Mouse (Mus musculus) stomach, embryonic 16.5 days (tissue): Measurements from ENCODE around the gene Emilin3. TPM values are rescaled to one million over a fixed set of nuclear protein-coding genes. Genes with fewer than 3 reads are reported as not detected.

Experiments used
- ATAC-seq: fragments of 200-750 bp; cut with Nextera tagmentation; 2 replicates; pipeline ENCODE4 v1.8.0; 2017; ENCODE audit warnings: moderate number of reproducible peaks, moderate TSS enrichment; ENCODE audit not compliant: insufficient read depth, low FRiP score
- H3K27ac ChIP-seq: fragments of 300-500 bp; sonication (generic); 2 replicates; pipeline ENCODE4 v1.5.1; 2014; ENCODE audit warnings: low read length
- H3K27me3 ChIP-seq: fragments of 300-500 bp; sonication (generic); 2 replicates; pipeline ENCODE4 v1.6.1; 2014; ENCODE audit warnings: low read length, control low read depth, mixed read lengths; ENCODE audit not compliant: control insufficient read depth, insufficient read depth
- H3K36me3 ChIP-seq: fragments of 300-500 bp; sonication (generic); 2 replicates; pipeline ENCODE4 v1.6.1; 2014; ENCODE audit warnings: low read length; ENCODE audit not compliant: control insufficient read depth, insufficient read depth
- H3K4me1 ChIP-seq: fragments of 300-500 bp; sonication (generic); 2 replicates; pipeline ENCODE4 v1.6.1; 2014; ENCODE audit warnings: low read length, control low read depth, mixed read lengths; ENCODE audit not compliant: control insufficient read depth, insufficient read depth
- H3K4me2 ChIP-seq: fragments of 300-500 bp; sonication (generic); 2 replicates; pipeline ENCODE4 v1.6.1; 2014; ENCODE audit warnings: low read depth, low read length, mixed read lengths
- H3K4me3 ChIP-seq: fragments of 300-500 bp; sonication (generic); replicated peaks from 2 replicates; pipeline ENCODE4 v1.5.1; 2014; ENCODE audit warnings: mild to moderate bottlenecking, low read length
- H3K9ac ChIP-seq: fragments of 300-500 bp; sonication (generic); 2 replicates; pipeline ENCODE4 v1.6.1; 2014; ENCODE audit warnings: low read length
- H3K9me3 ChIP-seq: fragments of 300-500 bp; sonication (generic); replicated peaks from 2 replicates; pipeline ENCODE4 v1.6.1; 2016; ENCODE audit warnings: low read length, control low read depth; ENCODE audit not compliant: control insufficient read depth
- WGBS: fragments of 180-500 bp; shearing (Covaris S2); extraction: QIAGEN DNeasy Blood & Tissue Kit; methylation state at CpG from one replicate; pipeline ENCODE4 v1.1.7; 2014; 5-methylcytosine and 5-hydroxymethylcytosine counted together
- polyA plus RNA-seq: library from polyadenylated mRNA; unstranded; fragments of >200 nt; fragmentation: Nextera tagmentation; extraction: Ambion mirVana; gene quantifications from 2 replicates; pipeline ENCODE4 v1.2.1, GENCODE M21; 2015

Gene Emilin3
- polyA plus RNA-seq, 1 experiment from 2014 or later: 25.3 TPM

DNA sequence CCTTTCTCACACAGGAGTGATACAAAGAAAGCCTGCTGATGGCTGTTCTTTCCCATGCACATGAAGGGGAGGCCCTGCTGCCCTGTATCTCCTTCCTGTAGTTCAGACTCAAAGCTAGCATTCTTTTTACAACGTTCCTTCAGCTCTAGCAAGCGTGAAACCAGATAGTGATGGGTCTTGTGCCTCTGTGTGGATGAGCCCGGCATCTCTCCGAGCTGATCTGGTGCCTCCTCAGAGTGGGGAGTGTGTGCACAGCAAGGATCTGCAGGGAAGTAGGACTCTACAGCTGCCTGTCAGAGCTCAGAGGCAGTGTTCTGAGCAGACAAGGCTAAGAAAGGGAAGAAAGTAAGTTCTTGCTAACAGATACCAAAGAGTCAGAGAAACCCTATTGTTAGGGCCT is 39.5 kb upstream of the Emilin3 start:
- Histone ChIP-seq H3K4me1 (no peaks in the 10 kb centered on the region), H3K4me3 (no peak overlapping the region), H3K27ac (no peak overlapping the region), H3K9me3 (no peaks in the 10 kb centered on the region), H3K27me3 (no peaks in the 10 kb centered on the region), H3K4me2 (no peak overlapping the region), H3K36me3 (peaks cover 6% of the 10 kb centered on the region), H3K9ac (no peak overlapping the region)
- 81% methylated on average over 4 of the region's 4 CpGs for WGBS
- no peak for ATAC-seq

DNA sequence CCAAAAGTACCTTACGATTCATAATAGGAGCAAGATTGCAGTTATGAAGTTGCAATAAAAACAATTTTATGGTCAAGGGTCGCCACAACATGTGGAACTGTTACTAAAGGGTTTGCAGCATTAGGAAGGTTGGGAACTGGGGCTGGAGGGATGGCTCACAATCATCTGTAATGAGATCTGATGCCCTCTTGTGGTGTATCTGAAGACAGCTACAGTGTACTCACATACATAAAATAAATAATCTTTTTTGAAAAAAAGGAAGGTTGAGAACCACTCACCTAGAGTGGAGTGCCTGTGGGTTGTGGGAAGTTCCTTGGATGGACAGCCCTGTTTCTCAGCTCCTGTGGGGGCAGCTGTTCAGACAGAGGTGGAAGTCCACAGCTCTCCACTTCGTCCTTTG is 30.3 kb upstream of the Emilin3 start:
- Histone ChIP-seq H3K36me3 (0 out of 2 replicates have a peak, but pooled peaks cover 4% of the 10 kb centered on the region), H3K9me3 (no peaks in the 10 kb centered on the region), H3K4me2 (no peak overlapping the region), H3K4me3 (no peak overlapping the region), H3K4me1 (peaks cover 4% of the 10 kb centered on the region; the same call in 1 of the 2 replicates), H3K9ac (no peak overlapping the region), H3K27me3 (no peaks in the 10 kb centered on the region), H3K27ac (no peak overlapping the region)
- no peak for ATAC-seq
- WGBS: 65% methylated on average over 3 of the region's 3 CpGs

DNA sequence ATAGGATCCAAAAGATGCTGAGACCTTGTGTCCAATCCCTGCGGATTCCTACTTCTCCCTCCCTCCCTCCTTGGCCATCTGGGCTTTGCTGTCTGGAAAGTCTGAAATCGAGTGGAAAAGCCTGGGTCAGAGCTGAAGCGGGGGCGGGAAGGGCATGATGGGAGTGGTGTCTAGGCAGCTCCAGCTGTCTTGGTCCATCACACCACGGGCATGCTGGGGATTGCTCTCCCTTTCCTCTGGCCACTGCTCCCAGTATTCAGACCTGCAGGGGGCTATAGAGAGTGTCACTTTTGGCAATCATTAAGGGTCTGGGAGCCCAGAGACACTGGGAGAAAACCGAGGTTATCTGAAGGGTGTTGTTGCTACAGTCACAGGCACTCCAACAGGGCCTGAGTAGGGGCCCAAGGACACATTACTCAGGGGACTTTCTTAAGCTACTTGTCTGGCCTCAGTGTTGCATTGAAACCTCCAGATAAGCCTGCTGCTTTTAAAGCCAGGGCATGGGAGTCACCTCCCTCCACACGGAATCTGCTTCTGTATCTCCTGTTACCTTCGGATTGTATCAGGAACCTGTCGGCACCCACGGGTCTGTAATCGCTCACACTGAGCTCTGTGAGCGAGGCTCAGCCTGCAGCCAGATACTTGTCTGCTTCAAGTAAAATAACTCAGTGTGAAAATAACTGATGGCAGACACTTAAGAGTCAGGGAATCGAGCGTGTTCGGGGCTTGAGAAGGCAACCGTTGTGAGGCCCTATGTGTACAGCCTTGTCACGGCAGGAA is 29.0 kb upstream of the Emilin3 start:
- no peak overlapping the region for H3K27ac ChIP-seq
- H3K4me1 ChIP-seq: peaks cover 4% of the 10 kb centered on the region; the same call in 1 of the 2 replicates
- WGBS: 55% methylated on average over 17 of the region's 17 CpGs
- H3K27me3 ChIP-seq: no peaks in the 10 kb centered on the region
- no peak for ATAC-seq
- H3K4me3 ChIP-seq: no peak overlapping the region
- H3K36me3 ChIP-seq: 0 out of 2 replicates have a peak, but pooled peaks cover 4% of the 10 kb centered on the region
- H3K9me3 ChIP-seq: no peaks in the 10 kb centered on the region
- no peak overlapping the region for H3K9ac ChIP-seq
- H3K4me2 ChIP-seq: no peak overlapping the region

DNA sequence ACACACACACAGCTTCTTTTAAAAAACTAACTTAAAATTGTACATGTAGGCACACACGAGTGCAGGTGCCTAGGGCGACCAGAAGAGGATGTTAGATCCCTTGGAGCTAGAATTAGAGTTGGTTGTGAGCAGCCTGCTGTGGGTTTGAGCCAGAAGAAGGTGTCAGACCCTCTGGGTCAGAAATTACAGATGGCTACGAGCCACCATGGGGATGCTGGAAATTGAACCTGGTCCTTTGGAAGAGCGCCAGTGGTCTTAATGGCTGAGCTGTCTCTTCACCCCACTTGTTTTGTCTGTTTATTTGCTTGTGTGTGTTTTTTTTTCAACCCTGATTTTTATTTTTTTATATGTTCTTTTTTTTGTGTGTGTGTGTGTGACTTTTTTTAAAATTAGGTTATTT is 22.3 kb upstream of the Emilin3 start:
- WGBS: 76% methylated on average over 4 of the region's 4 CpGs
- Histone ChIP-seq H3K27me3 (no peaks in the 10 kb centered on the region), H3K4me2 (no peak overlapping the region), H3K9me3 (0 out of 2 replicates have a peak, but pooled peaks cover 4% of the 10 kb centered on the region), H3K36me3 (no peaks in the 10 kb centered on the region), H3K4me1 (0 out of 2 replicates have a peak, but pooled peaks cover 6% of the 10 kb centered on the region), H3K9ac (no peak overlapping the region), H3K4me3 (no peak overlapping the region), H3K27ac (no peak overlapping the region)
- no peak for ATAC-seq

DNA sequence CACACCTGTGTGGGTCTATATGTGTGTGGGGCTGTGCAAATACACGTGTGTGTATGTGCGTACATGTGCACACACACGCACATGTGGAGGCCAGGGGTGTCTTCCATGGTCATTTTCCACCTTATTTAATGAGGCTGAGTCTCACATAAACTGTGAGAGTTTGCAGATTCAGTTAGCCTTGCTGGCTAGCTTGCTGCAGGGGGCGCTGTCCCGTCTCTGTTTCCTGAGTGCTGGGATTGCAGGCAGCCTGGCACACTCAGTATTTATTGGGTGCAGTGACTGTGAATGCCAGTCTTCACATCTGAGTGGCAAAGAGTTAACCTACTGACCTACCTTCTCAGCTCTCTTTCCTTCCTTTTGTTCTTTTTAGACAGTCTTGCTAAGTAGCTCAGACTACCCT is 21.8 kb upstream of the Emilin3 start:
- Histone ChIP-seq H3K4me2 (no peak overlapping the region), H3K27ac (no peak overlapping the region), H3K4me3 (no peak overlapping the region), H3K36me3 (no peaks in the 10 kb centered on the region), H3K27me3 (no peaks in the 10 kb centered on the region), H3K9ac (no peak overlapping the region), H3K9me3 (0 out of 2 replicates have a peak, but pooled peaks cover 4% of the 10 kb centered on the region), H3K4me1 (0 out of 2 replicates have a peak, but pooled peaks cover 6% of the 10 kb centered on the region)
- 68% methylated on average over 5 of the region's 5 CpGs for WGBS
- ATAC-seq: no peak

DNA sequence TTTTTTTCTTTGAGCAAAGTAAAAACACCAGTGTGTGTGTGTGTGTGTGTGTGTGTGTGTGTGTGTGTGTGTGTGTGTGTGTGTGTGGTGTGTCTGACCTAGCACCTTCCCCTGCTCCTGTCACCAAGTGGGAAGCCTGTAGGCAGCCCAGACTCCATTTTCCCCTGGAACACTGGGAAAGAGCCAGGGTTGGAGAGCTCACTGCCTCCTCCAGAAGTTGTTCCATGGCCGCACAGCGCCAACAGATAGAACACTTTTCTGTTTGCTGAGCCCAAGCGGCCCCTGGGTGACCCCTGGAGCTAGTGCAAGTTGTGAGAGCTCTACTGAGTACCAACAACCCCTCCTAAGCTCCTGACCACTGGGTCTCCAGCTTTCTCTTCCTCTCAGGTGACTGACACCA is 20.9 kb upstream of the Emilin3 start:
- ATAC-seq: no peak
- Histone ChIP-seq H3K4me1 (0 out of 2 replicates have a peak, but pooled peaks cover 6% of the 10 kb centered on the region), H3K4me2 (no peak overlapping the region), H3K27me3 (no peaks in the 10 kb centered on the region), H3K36me3 (no peaks in the 10 kb centered on the region), H3K9ac (no peak overlapping the region), H3K4me3 (no peak overlapping the region), H3K27ac (no peak overlapping the region), H3K9me3 (0 out of 2 replicates have a peak, but pooled peaks cover 4% of the 10 kb centered on the region)
- 58% methylated on average over 3 of the region's 3 CpGs for WGBS

DNA sequence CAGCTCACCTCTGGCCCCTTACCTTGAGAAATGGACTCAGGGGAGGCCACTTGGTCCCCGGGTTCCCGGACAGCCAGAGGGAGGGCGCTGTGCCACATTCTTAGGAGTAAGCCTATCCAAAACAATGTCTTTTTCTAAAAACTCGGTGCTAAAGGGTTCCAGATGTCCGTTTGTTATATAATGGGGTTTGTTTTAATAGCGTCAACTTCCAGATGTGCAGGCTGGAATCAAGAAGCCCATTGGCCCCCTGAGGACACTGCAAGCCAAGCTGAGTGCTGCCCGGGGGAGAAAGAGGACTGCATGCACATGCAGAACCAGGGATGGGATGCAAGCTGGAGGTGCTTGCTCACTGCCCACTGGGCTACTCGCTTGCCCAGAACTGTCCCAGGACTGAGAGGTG is 20.2 kb upstream of the Emilin3 start:
- Histone ChIP-seq H3K9ac (no peak overlapping the region), H3K27ac (no peak overlapping the region), H3K4me1 (0 out of 2 replicates have a peak, but pooled peaks cover 6% of the 10 kb centered on the region), H3K4me2 (no peak overlapping the region), H3K9me3 (0 out of 2 replicates have a peak, but pooled peaks cover 4% of the 10 kb centered on the region), H3K27me3 (no peaks in the 10 kb centered on the region), H3K36me3 (no peaks in the 10 kb centered on the region), H3K4me3 (no peak overlapping the region)
- peak; percentile 60; the same call in 1 of the 2 replicates for ATAC-seq
- 42% methylated on average over 8 of the region's 8 CpGs for WGBS

DNA sequence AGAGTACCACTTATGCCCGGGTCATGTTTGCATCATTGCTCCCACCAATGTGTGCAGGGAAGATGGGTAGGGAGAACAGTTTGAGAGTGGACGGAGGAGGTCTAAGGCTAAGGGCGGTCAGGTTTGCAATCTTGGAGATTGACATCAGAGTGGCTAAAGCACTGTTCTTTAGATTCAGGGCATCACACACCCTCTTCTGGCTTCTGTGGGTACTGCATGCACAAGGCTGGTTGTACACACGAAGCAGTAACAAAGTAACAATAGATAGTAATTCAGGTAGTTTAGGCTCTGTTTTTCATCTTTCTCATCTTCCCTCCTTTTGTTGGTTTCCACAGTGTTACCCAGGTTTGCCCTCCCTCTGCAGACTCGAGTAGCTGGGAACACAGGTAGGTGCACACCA is 19.2 kb upstream of the Emilin3 start:
- ATAC-seq: no peak

DNA sequence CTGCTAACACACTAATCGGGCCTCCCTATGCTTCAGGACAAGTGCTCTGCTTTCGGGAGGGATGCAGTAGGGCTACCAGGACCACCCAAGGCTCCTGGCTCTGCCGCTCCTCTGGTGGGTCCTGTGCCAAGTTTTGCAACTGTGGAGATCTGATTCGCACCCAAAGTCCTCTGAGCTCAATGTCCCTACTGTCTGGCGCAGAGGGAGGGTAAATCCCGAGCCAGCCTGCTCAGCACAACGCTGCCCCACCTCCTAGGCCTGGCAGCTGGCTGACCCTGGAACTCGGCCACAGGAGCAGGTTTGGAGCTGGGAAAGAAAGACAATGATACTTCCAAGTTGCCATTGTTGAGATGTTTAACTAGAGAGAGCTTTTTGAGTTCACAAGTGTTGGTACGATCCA is 13.1 kb upstream of the Emilin3 start:
- no peaks in the 10 kb centered on the region for H3K4me1 ChIP-seq
- no peaks in the 10 kb centered on the region for H3K27me3 ChIP-seq
- H3K9me3 ChIP-seq: no peaks in the 10 kb centered on the region
- no peak overlapping the region for H3K4me3 ChIP-seq
- no peak overlapping the region for H3K4me2 ChIP-seq
- WGBS: 66% methylated on average over 9 of the region's 9 CpGs
- H3K27ac ChIP-seq: no peak overlapping the region
- no peaks in the 10 kb centered on the region for H3K36me3 ChIP-seq
- H3K9ac ChIP-seq: no peak overlapping the region
- ATAC-seq: no peak

More for the DNA sequence above, 19.2 kb upstream of the Emilin3 start:
- H3K4me2 ChIP-seq: no peak overlapping the region
- 0 out of 2 replicates have a peak, but pooled peaks cover 4% of the 10 kb centered on the region for H3K9me3 ChIP-seq
- no peak overlapping the region for H3K4me3 ChIP-seq
- WGBS: 92% methylated on average over 5 of the region's 5 CpGs
- no peaks in the 10 kb centered on the region for H3K27me3 ChIP-seq
- H3K36me3 ChIP-seq: no peaks in the 10 kb centered on the region
- H3K4me1 ChIP-seq: 0 out of 2 replicates have a peak, but pooled peaks cover 6% of the 10 kb centered on the region
- no peak overlapping the region for H3K27ac ChIP-seq
- no peak overlapping the region for H3K9ac ChIP-seq
